In the genomic region with DNA sequence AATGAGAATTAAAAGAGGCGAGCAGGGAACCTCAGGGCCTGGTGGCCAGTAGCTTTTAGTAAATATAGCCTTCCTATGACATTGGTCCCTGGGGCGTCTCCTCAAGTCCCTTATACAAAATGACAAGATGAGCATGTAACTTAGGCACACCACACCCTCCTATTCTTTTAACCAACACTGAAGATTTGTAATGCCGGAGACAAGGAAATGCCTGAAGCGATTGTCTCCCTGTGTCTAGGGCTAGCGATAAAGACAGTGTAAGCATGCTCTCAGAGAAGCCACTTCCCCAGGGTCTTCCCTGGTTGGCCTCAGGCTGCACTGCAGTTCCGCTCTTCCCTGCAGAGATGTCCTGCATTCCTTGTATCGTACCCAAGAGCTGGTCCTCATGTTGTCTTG, we compare ENCODE assay signal across 18 mouse cellular contexts. TPM values are rescaled to one million over a fixed set of nuclear protein-coding genes. Genes with fewer than 3 reads are reported as not detected.
A peak's percentile ranks its signal among the peaks of the same experiment; 100 is the strongest.
DNase-seq lines count a peak whose midpoint lies in the region; ATAC-seq and TF ChIP-seq lines count a peak whose summit lies in the region.
"Had no signal": no experiment of that assay in that cellular context is flagged by ENCODE, and none has a peak within 500 bp of the region (broad histone marks: within the 10 kb centered on the region; RNA-seq: fewer than 3 reads in every experiment).

No protein-coding gene starts in this region.

- no peak for ATAC-seq in heart, postnatal 0 days (ENCODE audit: insufficient read depth, low read depth)
- no peak for ATAC-seq in lung, embryonic 14.5 days (ENCODE audit: insufficient read depth)
- ATAC-seq: hindbrain, embryonic 16.5 days; midbrain, embryonic 15.5 days had no signal

- H3K27ac ChIP-seq in heart, postnatal 0 days (ENCODE audit: low read depth), result 0 out of 2 replicates have a peak overlapping the region, but pooled peaks have one; percentile 37
- H3K27ac ChIP-seq in heart, embryonic 10.5 days, result no peak overlapping the region
- peak overlapping the region; percentile 69 for H3K27ac ChIP-seq in lung, embryonic 14.5 days (ENCODE audit: low read depth)
- H3K27ac ChIP-seq: forebrain, embryonic 12.5 days; limb, embryonic 12.5 days; liver, embryonic 15.5 days; midbrain, embryonic 15.5 days had no signal

- TF ChIP-seq EP300 in heart, postnatal 0 days (IDR thresholded peaks at IDR 0.05; ENCODE audit: low read depth), result no peak

- no peak overlapping the region for H3K9ac ChIP-seq in heart, postnatal 0 days (replicated peaks; ENCODE audit: low read depth, low read length)
- no peak overlapping the region for H3K9ac ChIP-seq in lung, embryonic 14.5 days
- H3K9ac ChIP-seq: forebrain, embryonic 12.5 days; limb, embryonic 12.5 days; liver, embryonic 15.5 days; midbrain, embryonic 15.5 days; neural tube, embryonic 15.5 days had no signal

- 69% methylated on average over 7 of the region's 7 CpGs for WGBS in heart, postnatal 0 days
- WGBS in heart, embryonic 10.5 days, result 74% methylated on average over 7 of the region's 7 CpGs
- 82% methylated on average over 7 of the region's 7 CpGs for WGBS in lung, embryonic 14.5 days

- no peaks in the 10 kb centered on the region for H3K36me3 ChIP-seq in heart, postnatal 0 days (replicated peaks; ENCODE audit: control insufficient read depth, insufficient read depth, low read length)
- H3K36me3 ChIP-seq in heart, embryonic 10.5 days, result 0 out of 2 replicates have a peak, but pooled peaks cover 6% of the 10 kb centered on the region
- H3K36me3 ChIP-seq in lung, embryonic 14.5 days (ENCODE audit: insufficient read depth), result peaks cover 4% of the 10 kb centered on the region; the same call in 1 of the 2 replicates
- H3K36me3 ChIP-seq: liver, embryonic 15.5 days; midbrain, embryonic 15.5 days; neural tube, embryonic 15.5 days had no signal

- H3K4me2 ChIP-seq in heart, postnatal 0 days (ENCODE audit: low read depth, low read length), result no peak overlapping the region
- H3K4me2 ChIP-seq in lung, embryonic 14.5 days, result no peak overlapping the region; the same call in 1 of the 2 replicates
- H3K4me2 ChIP-seq: forebrain, embryonic 12.5 days; limb, embryonic 12.5 days; liver, embryonic 15.5 days; midbrain, embryonic 15.5 days; neural tube, embryonic 15.5 days had no signal

- no peak for TF ChIP-seq CTCF in heart, postnatal 0 days (IDR thresholded peaks at IDR 0.05; ENCODE audit: low read depth)
- no peak for TF ChIP-seq CTCF in lung, embryonic 14.5 days (IDR thresholded peaks at IDR 0.05; ENCODE audit: low read depth)

- no peaks in the 10 kb centered on the region; the same call in 1 of the 2 replicates for H3K4me1 ChIP-seq in heart, postnatal 0 days (ENCODE audit: control insufficient read depth, insufficient read depth)
- H3K4me1 ChIP-seq in heart, embryonic 10.5 days, result peaks cover 38% of the 10 kb centered on the region
- H3K4me1 ChIP-seq in lung, embryonic 14.5 days (ENCODE audit: insufficient read depth), result peaks cover 34% of the 10 kb centered on the region
- H3K4me1 ChIP-seq: forebrain, embryonic 12.5 days; liver, embryonic 15.5 days had no signal

- H3K4me3 ChIP-seq in heart, postnatal 0 days (ENCODE audit: low read depth, low read length), result no peak overlapping the region
- no peak overlapping the region for H3K4me3 ChIP-seq in heart, embryonic 10.5 days
- no peak overlapping the region for H3K4me3 ChIP-seq in lung, embryonic 14.5 days (ENCODE audit: low read depth, low read length)
- H3K4me3 ChIP-seq: forebrain, embryonic 12.5 days; gastrocnemius, adult 2 months; limb, embryonic 12.5 days; liver, embryonic 15.5 days; midbrain, embryonic 15.5 days; neural tube, embryonic 15.5 days had no signal

- H3K9me3 ChIP-seq in heart, postnatal 0 days (replicated peaks; ENCODE audit: control insufficient read depth, low read length), result no peaks in the 10 kb centered on the region
- no peaks in the 10 kb centered on the region for H3K9me3 ChIP-seq in heart, embryonic 10.5 days
- H3K9me3 ChIP-seq in lung, embryonic 14.5 days (ENCODE audit: low read depth, low read length), result no peaks in the 10 kb centered on the region
- H3K9me3 ChIP-seq: forebrain, embryonic 12.5 days; limb, embryonic 12.5 days; liver, embryonic 15.5 days; midbrain, embryonic 15.5 days; neural tube, embryonic 15.5 days had no signal

- no peak for DNase-seq in heart, postnatal 0 days (ENCODE audit: low spot score)
- DNase-seq in heart, embryonic 10.5 days (ENCODE audit: low spot score), result no peak
- DNase-seq in lung, embryonic 14.5 days, result no peak
- DNase-seq in lung, postnatal 14 days, result no peak
- peak; percentile 56 for DNase-seq in lung, postnatal 25 days (ENCODE audit: low spot score)
- DNase-seq in cerebellum, adult 11-12 months, result no peak
- DNase-seq in right cerebral cortex, adult 18-20 months, result no peak
- DNase-seq: cerebellum, adult 9-10 months; gastrocnemius, adult 2 months; kidney, adult 8-10 months; right cerebral cortex, postnatal 14 days had no signal

- H3K27me3 ChIP-seq in heart, postnatal 0 days (ENCODE audit: control insufficient read depth, insufficient read depth, low read length), result no peaks in the 10 kb centered on the region
- peaks cover 3% of the 10 kb centered on the region; the same call in 1 of the 2 replicates for H3K27me3 ChIP-seq in heart, embryonic 10.5 days (ENCODE audit: insufficient read depth, poor library complexity, severe bottlenecking)
- H3K27me3 ChIP-seq in lung, embryonic 14.5 days (ENCODE audit: insufficient read depth, low read length), result no peaks in the 10 kb centered on the region
- H3K27me3 ChIP-seq: forebrain, embryonic 12.5 days; limb, embryonic 12.5 days; liver, embryonic 15.5 days; midbrain, embryonic 15.5 days; neural tube, embryonic 15.5 days had no signal

RNA-seq across cellular contexts. Expression of a gene that starts 17.8 kb away (rescaled TPM):
- 6.8 and 14.5 TPM in 2 replicates for total RNA-seq in heart, postnatal 0 days (2014; rRNA removed; ENCODE audit: low replicate concordance)
- 5.3 and 5.5 TPM in 2 replicates for polyA plus RNA-seq in heart, postnatal 0 days (2015; fragmentation: Nextera tagmentation; extraction: Ambion mirVana)
- polyA plus RNA-seq in heart, embryonic 10.5 days (2016; fragmentation: Nextera tagmentation; extraction: Ambion mirVana), result 21.9 and 38.0 TPM in 2 replicates
- polyA plus RNA-seq in lung, embryonic 14.5 days (2014; fragmentation: Nextera tagmentation; extraction: Ambion mirVana), result 53.6 and 63.4 TPM in 2 replicates
- polyA plus RNA-seq: C2C12 had no signal
